Mouse (Mus musculus) neural tube, embryonic 10.5 days (tissue): ENCODE measurements at regions not wholly inside any gene's neighbourhood (a gene's known extent, or its start where the extent isn't known, plus 50 kb on each side); places are given as distances from the start of the nearest gene placed in this dataset.

Source experiments
- DNase-seq: peaks from one replicate; pipeline ENCODE4 v3.0.0-alpha.2; 2017; ENCODE audit warnings: low spot score; ENCODE audit errors: extremely low spot score

DNA sequence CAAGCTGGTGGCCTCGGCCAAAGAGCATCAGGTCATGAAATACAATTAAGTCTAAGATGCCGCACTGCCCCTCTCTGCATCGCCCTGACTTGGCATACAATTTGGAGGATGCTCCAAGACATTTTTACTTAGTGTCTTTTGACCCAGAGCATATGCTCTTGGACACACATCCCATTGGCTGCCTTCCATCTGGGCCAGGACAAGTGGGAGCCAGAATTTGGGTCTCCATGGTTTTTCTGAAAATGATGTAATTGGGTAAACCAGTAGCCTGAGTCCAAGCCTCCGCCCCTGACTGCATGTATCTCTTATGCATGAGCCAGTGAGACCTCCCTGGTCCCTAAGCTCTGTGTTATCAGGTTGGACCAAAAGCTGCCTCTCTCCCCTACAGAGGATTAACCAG lies 117.1 kb upstream of the Rpl38 start:
- DNase-seq: no peak

DNA sequence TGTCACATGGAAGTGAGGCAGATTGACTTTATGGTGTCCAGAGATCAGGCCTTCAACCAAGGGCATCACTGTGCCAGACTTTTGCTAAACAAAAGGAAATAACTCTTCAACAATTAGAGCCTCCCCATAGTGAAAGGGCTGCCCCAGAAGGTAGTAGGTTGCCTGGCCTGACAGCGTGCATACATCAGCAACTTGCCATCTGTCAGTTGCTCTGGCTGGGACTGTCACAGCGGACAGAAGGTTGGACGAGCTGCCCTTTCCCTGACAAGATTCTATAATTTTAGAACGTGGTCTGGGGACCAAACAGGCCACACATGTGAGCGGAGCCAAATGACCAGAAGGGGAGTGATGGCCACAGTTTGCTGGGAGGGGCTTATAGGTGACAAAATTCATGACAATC lies 119.7 kb upstream of the Rpl38 start:
- DNase-seq: no peak

DNA sequence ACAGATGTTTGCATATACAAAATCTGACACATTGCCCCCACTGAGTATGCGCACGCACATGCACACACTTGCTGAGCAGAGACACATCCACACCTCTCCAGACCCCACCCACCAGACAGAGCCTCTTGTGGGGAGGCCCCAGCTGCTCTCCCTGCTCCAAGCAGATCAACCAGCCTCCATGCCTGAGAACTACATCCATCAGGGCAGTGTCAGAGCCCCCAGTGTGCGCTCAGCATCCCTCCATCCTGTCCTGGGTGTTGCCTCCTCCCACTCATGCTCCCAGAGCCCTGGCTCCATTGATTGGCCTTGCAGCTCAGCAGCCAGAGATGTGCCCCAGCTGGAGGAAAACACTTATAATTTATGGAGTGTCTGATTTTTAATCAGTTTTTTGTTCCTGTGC lies 124.1 kb upstream of the Rpl38 start:
- DNase-seq: no peak

DNA sequence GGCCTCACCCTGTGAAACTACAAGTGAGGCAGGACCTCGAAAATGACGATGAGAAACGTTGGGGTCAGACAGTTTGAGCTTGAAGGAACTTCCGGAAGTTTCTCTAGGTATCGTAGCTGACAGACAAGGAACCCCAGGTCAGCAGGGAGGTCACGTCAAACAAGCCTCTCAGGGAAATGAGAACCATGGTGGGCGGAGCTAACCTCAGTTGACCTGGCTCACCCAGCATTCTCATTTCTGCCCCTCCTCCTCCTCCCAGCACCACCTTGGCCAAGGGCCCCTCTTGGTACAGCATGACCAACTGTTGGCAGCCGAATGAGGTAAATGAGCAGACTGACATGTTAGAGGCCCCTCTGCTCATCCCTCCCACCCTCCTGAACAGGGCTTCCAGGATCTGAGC lies 126.2 kb upstream of the Rpl38 start:
- no peak for DNase-seq

DNA sequence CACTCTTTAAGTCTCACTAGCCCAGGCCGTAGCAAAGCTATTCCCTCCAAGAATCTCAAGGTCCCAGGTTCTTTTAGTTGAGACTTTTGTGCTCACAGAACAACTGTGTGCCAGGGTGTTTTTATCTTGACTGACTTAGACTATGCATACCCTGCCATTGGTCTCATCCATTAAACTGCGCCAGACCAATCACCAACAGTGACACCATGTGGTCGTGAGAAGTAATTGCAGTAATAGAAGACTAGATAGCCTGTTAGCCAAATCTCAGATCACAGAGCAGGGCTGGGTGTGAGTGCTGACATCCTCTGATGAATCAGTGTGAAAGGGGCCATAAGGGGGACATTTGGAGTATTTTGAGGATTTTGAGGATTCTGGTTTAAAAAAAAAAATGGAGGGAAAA lies 127.8 kb upstream of the Rpl38 start:
- no peak for DNase-seq

DNA sequence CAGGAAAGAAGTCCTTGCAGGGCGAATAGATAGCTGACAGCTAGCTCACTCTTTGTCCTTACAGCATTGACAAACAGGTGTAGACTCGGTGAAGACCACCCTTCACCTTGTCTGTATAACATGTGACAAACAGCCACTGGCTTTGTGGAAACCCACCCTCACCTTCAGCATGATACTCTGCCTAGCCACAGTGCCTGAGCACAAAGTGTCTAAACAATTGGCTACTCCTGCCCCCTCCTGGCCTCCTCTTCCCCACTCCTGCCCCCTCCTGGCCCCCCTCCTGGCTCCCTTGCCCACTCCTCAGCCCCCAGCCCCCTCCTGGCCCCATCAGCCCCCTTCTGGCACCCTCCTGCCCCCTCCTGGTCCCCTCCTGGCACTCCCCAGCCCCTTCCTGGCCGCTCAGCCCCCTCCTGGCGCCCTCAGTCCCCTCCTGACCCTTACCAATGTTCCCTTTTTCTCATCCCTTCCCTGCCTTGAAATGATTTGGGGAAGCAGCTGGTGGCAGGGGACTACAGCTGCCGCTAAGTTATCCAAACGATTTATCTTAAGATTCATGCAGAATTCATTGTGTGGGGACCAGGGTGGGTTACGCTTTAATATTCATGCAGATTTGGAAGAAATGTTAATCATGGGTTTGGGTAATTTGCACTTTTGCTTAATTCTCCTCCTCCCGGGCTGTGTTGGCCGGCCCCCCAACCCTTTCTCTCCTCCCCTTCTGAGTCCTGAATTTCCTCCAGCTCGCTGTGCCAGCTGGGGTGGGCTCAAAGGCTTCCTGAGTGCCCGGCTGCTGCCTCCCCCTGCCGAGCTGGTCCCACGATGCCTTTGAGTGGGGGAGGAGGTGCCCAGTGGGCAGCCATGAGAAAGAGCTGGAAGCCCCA lies 131.5 kb upstream of the Rpl38 start:
- no peak for DNase-seq

DNA sequence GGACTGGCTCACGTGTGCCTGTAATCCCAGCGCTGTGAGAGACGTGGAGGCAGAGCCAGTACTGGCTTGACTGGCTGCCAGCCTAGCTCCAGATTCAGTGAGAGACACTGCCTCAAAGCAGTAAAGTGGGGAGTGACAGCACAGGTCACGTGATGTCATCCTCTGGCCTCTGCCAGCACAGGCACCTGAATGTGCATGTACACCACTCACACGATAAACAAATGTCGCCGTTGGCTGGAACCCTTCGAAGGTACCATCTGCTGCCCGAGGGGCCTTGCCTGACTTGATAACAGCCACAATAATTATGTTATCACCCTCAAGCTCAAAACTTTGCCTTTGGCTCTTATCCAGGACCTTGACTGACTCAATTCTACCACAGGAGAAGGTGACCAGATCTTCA lies 132.4 kb upstream of the Rpl38 start:
- DNase-seq: no peak

DNA sequence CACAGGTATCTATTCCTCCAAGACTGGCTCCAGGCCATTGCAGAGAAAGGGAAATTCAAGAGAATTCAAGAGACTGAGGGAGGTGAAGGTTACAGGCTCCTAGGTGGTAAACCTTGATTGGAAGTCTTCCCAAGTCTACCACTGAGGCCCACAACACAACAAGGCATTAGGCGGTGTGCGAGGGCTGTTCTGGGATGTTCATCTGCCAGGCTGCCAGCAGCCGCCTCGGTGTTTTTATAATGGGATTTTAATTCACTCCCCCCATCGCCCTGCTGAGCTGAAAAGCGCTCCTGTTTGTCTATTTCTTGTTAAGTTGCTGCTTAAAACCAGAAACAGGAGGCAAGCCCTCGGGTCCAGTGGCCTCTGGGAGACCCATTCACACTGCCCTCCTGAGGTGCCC lies 133.9 kb upstream of the Rpl38 start:
- DNase-seq: no peak

DNA sequence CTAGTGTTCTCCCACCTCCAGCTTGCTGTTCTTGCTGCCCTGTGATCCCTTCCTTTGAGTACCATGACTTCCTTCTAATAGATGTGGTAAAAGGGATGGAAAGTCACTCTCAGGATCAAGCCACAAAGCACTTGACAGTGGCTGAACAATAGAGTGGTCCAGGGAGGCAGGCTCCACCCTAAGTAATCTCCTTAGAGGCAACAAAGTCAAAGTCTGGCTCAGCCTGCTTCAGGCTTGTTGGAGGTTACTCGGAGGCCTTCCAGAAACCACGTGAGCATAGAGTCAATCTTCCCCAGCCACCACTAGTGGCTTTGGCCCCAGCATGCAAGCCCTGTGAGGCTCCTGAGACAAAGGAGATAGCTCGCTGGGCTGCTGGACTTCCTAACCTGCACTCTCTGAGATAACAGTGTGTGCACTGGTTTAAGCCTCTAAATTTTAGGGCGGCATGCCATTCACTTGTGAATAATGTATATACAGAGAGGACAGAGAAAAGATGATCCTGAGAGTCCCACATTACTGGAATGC lies 137.0 kb upstream of the Rpl38 start:
- no peak for DNase-seq

DNA sequence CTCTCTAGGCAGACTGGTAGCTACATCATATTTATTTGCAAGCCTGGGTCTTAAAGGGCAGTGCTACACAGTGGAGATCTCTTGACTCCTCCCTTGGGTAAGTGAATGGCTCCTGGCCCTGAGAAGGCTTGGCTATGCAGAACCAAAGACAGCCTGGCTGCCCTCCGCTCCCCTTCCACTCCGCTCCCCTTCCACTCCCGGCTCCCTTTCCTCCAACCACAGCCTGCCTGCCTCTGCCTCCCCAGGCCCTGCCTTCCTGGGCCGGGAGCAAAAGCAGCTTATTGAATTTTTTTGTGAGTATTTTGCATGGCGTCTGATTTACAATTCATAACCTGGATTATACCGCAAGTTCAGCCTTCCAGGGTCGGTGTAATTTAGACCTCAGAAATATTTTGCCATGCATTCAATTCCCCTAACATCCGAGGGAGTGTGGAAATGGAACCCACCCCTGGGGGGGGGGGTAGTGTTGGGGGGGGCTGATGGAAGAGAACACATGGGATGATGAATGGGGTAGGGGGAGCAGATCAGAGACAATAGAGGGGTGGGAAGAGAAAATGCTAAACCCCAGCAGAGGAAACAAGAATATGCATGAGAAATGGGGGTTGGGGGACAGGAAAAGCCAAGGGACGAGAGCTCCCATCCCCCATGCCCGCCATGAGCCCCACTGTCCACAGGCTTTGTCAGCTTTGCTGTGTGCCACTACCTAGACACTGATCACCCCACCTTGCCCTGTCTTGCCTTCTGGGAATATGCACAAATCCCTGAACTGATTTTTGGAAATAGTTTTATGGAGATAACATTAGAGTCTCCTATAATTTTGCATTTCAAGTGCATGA lies 139.2 kb upstream of the Rpl38 start:
- no peak for DNase-seq

DNA sequence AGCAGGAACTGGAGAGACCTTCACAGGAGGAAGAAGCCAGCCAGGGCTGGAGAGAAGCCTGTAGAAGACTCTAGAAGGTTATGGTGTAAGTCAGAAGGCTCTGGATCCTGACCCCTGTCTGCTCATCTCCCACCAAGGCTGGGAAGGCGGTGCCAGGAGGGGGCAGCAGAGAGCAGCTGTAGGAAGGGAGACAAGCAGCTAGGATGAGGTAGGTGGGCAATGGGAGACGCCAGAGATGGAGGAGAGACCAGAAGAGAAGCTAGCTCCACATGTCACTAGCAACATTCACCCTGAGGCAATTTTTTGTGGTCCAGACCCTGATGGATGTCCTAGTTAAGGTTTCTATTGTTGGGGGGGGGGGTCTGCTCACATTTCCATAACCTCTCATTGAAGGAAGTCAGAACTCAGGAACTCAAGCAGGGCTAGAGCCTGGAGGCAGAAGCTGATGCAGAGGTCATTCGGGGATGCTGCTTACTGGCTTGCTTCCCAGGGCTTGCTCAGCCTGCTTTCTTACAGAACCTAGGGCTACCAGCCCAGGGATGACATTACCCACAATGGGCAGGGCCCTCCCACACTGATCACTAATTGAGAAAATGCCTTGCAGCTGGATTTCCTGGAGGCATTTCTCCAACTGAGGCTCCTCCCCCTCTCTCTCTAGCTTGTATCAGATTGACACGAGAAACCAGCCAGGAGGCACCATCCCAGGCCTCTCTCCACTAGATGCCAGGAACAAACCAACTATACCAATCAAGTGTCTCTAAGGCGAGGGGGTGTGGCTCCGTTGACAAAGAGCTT lies 144.7 kb upstream of the Rpl38 start:
- peak; percentile 87 for DNase-seq

DNA sequence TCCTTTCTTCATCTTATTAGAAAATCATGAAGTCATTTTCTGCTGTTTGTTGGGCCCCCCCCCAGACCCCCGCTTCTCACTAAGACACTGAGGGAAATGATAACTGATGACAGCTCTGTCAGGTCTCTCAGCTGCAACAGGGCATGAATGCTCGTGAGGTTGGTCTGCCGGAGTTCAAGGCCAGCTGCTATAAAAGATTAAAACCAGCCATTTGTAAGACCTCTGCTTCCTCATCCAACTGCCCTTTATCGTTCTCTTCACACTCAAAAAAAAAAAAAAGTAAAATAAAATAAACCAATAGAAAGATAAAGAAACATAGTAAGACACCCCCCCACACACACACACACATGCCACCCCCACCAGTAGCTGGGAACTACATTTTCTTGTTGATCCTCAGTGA lies 153.0 kb upstream of the Rpl38 start:
- DNase-seq: no peak

DNA sequence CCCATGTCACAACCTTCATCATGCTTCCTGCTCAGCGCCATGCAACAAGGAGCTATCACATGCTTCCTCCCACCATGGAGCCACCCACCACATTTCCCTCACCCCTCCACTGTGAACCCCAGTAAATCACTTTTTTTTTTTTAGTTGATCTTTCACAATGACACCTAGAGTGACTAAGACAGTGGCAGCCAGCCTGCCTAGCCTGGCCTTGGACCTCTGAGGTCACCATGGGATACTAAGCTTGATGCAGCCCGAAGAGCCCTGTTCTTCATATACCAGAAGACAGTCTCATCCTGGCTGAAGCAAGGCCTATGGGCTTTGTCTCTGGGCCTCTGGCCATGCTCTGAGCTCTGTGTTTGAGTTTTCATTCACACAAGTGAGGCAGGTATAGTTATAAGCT lies 154.2 kb upstream of the Rpl38 start:
- DNase-seq: no peak

DNA sequence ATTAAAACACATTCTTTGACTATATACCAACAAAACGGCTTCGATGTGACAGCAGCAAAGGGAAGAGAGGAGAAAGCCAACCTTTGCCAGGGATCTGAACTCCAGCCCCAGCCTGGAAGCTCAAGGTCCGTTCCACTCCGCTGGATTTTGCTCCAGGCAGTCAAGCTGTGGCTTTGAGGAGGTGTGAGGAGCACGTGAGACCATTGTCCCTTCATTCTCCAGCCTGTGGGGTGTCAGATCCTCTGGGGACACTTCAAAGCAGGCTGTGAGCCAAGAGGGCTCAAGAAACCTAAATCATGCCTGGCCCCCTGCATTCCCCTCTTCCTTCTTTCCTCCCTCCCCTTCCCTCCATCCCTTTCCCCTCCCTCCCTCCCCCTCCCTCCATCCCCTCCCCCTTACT lies 154.9 kb upstream of the Rpl38 start:
- DNase-seq: no peak

DNA sequence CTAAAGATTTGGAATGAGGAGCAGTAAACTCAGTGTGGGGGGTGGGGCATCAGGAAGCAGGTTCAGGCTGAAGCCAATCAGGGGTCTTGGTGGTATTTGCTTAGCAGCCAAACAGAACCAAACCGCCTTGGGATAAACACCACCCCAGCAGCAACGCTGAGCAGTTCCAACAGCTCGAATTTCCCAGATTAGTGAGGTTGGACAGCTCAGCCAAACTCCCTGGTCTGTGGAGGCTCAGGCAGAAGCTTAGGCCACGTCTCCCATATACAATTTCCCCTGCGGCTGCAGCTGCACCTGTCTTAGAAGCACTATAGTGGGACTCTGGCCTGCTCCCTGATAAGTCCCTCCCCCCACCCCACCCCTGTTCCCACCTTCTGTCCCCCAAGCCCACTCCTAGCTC lies 156.3 kb upstream of the Rpl38 start:
- DNase-seq: no peak

DNA sequence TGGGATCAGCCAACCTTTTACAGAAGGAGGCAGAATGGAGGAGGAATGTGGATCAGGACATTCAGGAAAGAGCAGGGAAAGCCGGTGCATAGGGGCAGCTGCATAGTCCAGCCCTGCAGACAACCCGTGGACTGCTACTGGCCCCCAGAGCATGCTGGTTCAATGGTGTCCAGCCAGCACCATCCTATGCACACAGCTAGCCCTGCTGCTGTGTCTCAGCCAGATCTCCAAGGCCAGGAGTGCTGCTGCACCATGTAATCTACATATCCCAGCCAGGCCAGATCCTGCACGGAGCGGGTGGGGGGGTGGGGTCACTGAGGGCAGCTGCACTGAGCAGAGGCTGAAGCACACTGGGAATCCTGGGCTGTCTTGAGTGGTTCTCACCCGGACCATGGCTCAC lies 165.8 kb upstream of the Rpl38 start:
- DNase-seq: no peak

DNA sequence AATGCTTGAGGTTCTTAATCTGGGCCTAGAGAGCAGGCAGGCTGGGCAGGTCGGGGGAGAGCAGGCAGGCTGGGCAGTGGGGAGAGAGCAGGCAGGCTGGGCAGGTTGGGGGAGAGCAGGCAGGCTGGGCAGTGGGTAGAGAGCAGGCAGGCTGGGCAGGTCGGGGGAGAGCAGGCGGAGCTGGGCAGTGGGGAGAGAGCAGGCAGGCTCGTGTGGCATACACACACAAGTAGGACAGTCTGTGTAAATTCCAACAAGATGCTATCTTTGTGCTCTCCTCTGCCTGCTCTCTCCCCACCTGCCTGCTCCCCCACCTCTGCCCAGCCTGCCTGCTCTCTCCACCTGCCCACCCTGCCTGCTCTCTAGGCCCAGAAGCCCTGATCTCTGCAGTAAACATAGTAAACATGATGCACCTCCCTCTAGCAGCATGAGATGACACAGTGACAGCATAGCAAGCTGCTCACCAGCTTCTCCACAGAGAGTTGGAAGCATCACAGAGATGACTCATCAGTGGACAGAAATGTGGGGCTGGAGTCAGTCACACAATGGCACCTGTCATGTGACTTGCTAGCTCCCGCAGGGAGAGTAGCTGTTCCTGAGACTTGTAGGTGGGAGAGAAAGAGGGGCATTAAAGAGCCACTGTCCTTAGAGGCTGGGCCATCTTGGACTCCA lies 166.3 kb upstream of the Rpl38 start:
- DNase-seq: no peak

DNA sequence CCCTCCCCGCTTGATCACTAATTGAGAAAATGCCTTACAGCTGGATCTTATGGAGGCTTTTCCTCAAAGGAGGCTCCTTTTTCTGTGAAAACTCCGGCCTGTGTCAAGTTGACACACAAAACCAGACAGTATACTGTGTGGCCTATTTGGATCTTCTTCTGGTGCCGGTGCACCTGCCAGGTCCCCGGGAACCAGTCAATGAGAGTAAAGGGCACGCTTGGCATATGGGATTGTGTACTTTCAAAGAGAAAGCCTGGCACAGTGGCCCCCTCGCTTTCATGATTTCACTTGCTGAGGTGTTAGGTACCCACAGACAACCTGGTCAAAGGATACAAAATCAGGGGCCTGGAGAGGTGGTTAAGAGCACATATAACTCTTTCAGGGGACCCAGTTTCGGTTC lies 167.9 kb upstream of the Rpl38 start:
- DNase-seq: no peak

DNA sequence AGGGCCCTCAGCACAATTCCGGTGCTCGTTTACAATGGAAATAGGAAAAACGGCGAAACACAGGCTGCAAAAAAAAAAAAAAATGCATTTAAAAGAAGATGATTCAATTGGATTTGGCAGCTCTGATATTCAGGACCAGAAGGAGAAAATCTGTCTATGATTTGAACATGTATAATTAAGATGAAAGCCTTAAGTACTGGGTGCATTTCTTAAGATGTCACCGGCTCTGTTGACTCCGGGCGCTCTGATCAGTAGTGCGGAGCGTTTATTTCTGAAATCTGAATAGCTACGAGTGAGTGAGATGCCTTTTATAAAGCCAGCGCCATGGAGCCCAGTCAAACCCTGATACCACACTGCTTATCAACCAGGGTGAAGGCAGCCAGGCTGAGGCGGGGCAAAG lies 168.7 kb upstream of the Rpl38 start:
- DNase-seq: no peak

DNA sequence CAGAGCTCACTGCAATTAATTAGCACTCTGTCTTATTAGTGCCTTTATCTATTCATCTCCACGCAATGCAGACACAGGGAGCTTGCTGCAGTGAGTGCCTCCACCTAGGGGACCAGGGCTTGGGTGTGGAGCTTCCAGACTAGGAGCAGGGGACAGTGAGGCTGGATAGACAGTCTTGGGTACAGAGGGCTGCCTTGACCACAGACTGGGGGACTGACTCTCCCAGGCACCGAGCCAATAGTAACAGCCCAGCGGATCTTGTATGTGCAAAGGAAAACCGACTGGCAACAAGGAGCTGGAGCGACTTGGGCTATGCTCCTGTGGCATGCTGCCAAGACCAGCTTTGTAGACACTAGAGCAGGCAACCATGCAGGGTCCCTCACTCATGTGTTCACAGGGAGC lies 172.8 kb upstream of the Rpl38 start:
- DNase-seq: no peak

DNA sequence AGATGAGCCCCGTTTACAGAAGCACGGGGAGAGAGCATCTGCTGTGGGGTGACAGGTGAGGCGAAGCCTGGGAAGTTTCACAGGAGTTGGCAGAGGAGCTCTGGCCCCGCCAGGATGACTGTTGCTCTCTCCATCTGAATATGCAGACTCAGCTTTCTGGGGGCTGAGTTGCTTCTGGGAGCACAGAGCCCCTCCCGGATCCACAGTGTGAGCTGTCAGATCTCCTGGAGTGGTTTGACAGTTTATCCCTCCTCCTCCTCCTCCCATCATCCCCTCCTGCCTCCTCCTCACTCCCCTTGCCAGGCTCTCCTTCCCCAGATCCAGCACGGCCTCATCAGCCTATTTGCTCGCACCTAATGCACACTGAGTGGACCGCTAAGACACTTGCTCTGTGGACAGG lies 181.9 kb upstream of the Rpl38 start:
- DNase-seq: no peak
